In the genomic region with DNA sequence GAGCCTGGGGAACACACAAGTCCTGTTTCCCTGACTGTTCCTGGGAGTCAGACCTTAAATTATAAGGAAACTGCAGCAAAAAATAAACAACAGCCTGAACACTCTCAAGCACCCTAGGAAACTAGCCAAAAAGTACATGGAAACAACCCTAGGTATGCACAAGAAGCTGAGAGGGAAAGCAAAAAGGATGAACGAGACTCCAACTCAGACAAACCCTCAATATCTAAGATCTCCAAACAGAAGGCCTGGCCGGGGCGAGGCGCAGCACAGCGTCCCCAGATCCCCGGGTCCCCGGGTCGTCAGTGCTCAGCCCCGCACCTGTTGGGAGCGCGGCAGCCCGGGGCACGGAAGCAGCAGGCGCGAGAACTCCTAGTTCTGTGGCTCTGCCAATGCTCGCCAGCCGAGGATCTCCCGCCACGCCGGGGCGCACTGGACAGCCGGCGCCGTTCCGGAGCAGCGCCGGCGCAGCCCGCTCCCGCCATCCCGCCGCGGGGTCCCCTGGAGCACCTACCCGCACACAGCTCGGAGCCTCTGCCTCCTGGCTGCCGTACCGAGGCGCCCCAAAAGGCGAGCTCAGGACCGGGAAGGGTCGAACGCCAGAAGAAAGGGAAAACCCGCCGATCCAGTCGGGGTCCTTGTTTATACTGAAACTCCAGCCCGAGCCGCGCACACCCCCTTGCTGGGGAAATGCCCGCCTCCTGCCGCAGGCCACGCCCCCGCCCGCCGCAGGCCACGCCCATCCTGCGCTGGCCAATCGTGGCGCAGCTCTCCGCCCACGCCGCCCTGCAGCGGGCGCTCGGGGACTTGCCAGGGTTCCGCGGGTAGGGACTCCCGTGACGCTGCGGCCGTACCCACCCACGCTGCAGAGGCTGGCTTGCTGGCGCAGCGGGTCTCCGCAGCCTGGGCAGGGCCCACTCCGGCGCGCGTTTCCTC, we compare ENCODE assay signal across 8 mouse cellular contexts.
DNase-seq lines count a peak whose midpoint lies in the region; ATAC-seq and TF ChIP-seq lines count a peak whose summit lies in the region.

No protein-coding gene starts in this region.

- H3K4me3 ChIP-seq in hindbrain, embryonic 11.5 days (ENCODE audit: low read depth, low read length): peak overlapping the region; percentile 70
- peak overlapping the region; percentile 96 for H3K4me3 ChIP-seq in lung, postnatal 0 days (ENCODE audit: low read depth, low read length)

- ATAC-seq in hindbrain, embryonic 11.5 days (ENCODE audit: low FRiP score): peak; percentile 93
- ATAC-seq in lung, postnatal 0 days: peak; percentile 94

- peaks cover 7% of the 10 kb centered on the region for H3K27me3 ChIP-seq in hindbrain, embryonic 11.5 days (ENCODE audit: control insufficient read depth, insufficient read depth, low read length)
- no peaks in the 10 kb centered on the region for H3K27me3 ChIP-seq in lung, postnatal 0 days (replicated peaks; ENCODE audit: insufficient read depth, low read length)

- peak; percentile 91 for DNase-seq in NIH3T3 (ENCODE audit: low read depth)
- peak; percentile 88 for DNase-seq in cerebellum, adult 9-11 months
- peak; percentile 92 to 98 for DNase-seq in frontal cortex, adult 2 months (ENCODE audit: extremely low spot score in 1 of 2, low spot score in 1 of 2)
- peak; percentile 95 for DNase-seq in hindbrain, embryonic 11.5 days (ENCODE audit: low spot score)
- peak; percentile 97 to 99 for DNase-seq in layer of hippocampus, postnatal 10 days (ENCODE audit: low spot score in 2 of 2)
- DNase-seq in lung, postnatal 0 days (ENCODE audit: low spot score): peak; percentile 96
- peak; percentile 93 for DNase-seq in ovary, postnatal 10 days (ENCODE audit: low spot score)
- DNase-seq in thymus, postnatal 0 days (ENCODE audit: low spot score): peak; percentile 95

- 1% methylated on average over 59 of the region's 78 CpGs for WGBS in hindbrain, embryonic 11.5 days
- under 1% methylated on average over 69 of the region's 78 CpGs for WGBS in lung, postnatal 0 days

- H3K4me2 ChIP-seq in hindbrain, embryonic 11.5 days (replicated peaks; ENCODE audit: low read depth, low read length): peak overlapping the region; percentile 86
- peak overlapping the region; percentile 82 for H3K4me2 ChIP-seq in lung, postnatal 0 days (replicated peaks; ENCODE audit: low read depth, low read length)

- no peak overlapping the region for H3K27ac ChIP-seq in hindbrain, embryonic 11.5 days (ENCODE audit: low read depth, low read length)
- H3K27ac ChIP-seq in lung, postnatal 0 days (ENCODE audit: low read length): peak overlapping the region; percentile 98

- no peaks in the 10 kb centered on the region for H3K9me3 ChIP-seq in hindbrain, embryonic 11.5 days (ENCODE audit: control insufficient read depth, low read length)
- no peaks in the 10 kb centered on the region for H3K9me3 ChIP-seq in lung, postnatal 0 days (ENCODE audit: low read length)

- H3K36me3 ChIP-seq in hindbrain, embryonic 11.5 days (ENCODE audit: control insufficient read depth, insufficient read depth, low read length): no peaks in the 10 kb centered on the region
- H3K36me3 ChIP-seq in lung, postnatal 0 days (ENCODE audit: insufficient read depth, low read length): no peaks in the 10 kb centered on the region

- peaks cover 2% of the 10 kb centered on the region; the same call in 1 of the 2 replicates for H3K4me1 ChIP-seq in hindbrain, embryonic 11.5 days (replicated peaks; ENCODE audit: control insufficient read depth, insufficient read depth, low read length)
- H3K4me1 ChIP-seq in lung, postnatal 0 days (ENCODE audit: insufficient read depth, low read depth, low read length): no peaks in the 10 kb centered on the region

- H3K9ac ChIP-seq in hindbrain, embryonic 11.5 days (ENCODE audit: low read depth, low read length): peak overlapping the region; percentile 54
- peak overlapping the region; percentile 96 for H3K9ac ChIP-seq in lung, postnatal 0 days (replicated peaks; ENCODE audit: low read depth)

- peak; percentile 59 for TF ChIP-seq CTCF in lung, postnatal 0 days (IDR thresholded peaks at IDR 0.05)

- TF ChIP-seq EP300 in lung, postnatal 0 days (IDR thresholded peaks at IDR 0.05): no peak
